Mouse (Mus musculus) CD8-positive naive resting alpha-beta T cell, adult 57 days (primary cell): ENCODE results near the gene Dpm2. TPM values are rescaled to one million over a fixed set of nuclear protein-coding genes. Genes with fewer than 3 reads are reported as not detected.

ENCODE experiments used
- total RNA-seq: library from RNA; stranded (reverse); gene quantifications from one replicate; pipeline ENCODE4 v1.2.4, GENCODE M21; 2023

The Dpm2 gene
- 63.7 TPM for total RNA-seq

DNA sequence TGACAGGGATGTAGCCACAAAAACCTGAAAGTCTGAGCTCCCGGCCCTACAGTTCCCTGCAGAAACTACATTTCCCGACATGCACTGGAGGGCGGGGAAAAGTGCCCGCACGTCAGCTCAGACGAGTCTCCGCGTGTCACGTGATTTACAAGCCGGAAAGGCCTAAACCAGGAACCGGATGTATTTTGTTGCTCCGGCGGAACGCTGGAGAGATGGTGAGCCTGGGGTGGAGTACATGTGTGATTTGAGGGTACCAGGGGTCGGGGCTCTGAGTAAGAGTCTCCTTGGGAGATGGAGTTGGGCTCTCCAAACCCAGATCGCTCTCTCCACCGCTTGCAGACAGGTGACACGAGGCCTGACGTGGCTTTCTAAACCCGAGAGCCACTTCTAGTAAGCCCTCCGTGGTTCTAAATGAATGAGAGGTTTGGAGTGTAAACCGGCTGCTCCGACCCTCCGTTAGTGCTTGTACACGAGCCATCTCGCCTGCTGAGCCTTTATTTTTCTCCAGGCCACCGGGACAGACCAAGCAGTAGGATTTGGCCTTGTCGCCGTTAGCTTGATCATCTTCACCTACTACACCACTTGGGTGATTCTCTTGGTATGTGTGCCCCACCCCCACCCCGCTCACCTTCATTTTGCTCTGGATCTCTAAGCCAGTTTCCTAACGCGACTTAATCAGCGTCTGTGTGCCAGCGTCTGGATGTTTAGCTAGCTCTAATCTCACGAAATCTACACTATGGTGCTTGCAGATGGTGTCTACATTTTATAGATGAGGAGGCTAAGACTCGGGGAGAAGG, at the start of gene Dpm2:
Dpm2 (plus strand) TSS at position 161 of the 797 bp plus-strand sequence.

DNA sequence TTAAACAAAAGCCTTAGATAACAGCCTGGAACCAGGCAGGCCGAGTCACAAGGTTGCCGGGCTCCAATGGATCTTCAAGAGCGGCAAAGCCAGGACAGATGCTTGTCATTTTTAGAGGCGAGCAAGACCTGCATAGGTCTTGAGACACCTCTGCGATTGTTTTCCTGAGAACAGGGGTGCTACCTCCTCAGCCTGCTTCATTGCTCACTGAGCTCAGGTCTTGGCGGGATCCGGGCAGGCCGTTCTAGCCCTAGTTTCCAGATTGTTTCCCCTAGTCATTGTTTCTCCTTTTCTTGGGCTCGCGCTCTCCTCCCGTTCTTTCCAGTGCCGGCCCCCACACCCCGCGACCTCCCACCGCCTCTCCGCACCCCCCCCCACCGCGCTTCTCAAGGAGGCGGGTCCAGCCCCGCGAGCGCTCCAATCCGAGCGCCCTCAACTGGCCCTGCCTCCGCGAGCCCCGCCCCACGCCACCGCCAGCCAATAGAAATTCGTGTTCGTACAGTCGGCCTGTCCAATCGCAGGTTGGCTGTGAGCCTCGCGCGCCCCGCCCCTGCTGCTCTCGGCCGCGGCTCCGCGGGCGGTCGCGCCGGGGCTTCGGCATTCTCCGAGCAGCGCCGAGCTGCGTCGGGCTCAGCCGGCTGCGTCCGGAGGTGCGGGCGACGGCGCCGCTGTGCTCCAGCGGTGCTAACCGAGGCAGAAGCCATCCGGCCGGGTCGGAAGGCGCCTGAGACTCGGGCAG, 35.8 kb upstream of the Dpm2 start, which contains the start of gene Fam102a:
Fam102a (plus strand) TSS at position 600 of the 739 bp plus-strand sequence.

DNA sequence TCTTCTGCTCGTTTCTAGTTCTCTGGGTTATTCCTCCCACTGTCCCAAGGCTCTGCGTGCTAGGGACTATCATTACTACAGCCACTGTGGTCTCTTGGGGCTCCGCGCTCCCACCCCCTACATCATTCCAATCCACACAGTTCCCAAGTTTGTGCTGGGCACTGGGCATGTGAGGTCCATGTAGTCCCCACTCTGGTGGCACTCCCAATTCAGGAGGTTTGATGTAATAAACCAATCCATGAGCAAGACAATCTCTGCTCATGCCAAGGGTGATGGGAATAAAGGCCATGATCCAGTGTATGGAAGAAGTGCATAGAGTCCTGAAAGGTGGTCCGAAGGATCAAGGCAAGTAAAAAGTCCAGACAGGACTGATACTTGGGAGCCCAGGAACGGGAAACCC, 3.8 kb downstream of the Dpm2 start, which contains the start of gene Pip5kl1:
Pip5kl1 (plus strand) TSS at position 301 of the 400 bp plus-strand sequence.

DNA sequence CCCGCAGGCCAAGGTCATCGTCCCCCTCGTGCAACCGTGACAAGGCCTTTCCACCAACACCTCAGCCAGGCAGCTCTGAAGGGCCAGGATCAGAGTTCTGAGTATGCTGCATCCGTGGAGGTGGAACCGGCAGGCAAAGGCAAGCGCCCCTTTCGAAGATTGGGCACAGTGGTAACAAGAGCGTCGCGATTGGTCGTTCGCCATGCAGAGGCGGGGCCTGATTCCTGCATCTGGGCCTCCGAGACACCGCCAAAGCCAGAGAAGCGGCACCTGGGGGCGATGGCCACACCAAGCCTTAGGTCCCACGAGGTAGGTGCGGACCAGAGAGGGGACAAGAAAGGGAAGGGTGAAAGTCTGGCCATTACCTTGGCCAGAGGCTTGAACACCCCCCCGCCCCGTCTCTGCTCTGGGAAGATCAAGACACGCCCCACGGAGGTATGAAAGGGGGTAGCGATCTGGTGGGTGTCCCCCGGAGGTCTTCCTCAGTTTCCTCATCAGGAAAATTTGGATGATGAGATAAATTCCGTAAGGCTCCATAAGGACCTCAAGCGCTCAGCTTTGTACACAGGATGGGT, 5.0 kb downstream of the Dpm2 start, which contains the start of gene 9430097D07Rik:
9430097D07Rik (minus strand) TSS at position 99 of the 575 bp plus-strand sequence.

DNA sequence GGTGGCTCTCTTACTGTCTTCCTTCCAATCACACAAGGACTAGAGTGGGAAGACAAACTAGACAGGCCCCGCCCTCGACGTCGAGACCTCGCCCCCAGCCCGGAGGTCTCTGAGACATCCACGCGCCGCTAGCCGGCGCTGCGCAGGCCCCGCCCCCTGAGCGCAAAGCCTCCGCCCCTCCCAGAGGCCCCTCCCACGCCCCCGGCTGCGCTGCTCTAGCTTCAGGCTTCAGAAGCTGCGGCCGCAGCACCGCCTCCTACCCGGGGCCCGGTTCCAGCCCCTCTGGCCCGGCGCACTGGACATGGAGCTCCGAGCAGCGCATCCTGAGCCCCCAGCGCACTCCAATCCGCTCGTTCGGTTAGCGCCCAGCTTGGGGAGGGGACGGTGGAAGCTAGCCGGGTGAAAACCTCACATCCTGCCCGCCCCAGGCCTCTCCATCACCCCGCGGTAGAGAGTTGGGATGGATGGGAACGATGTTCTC, 16.3 kb downstream of the Dpm2 start, which contains the start of gene St6galnac4:
St6galnac4 (plus strand) TSS at position 225 of the 481 bp plus-strand sequence.

DNA sequence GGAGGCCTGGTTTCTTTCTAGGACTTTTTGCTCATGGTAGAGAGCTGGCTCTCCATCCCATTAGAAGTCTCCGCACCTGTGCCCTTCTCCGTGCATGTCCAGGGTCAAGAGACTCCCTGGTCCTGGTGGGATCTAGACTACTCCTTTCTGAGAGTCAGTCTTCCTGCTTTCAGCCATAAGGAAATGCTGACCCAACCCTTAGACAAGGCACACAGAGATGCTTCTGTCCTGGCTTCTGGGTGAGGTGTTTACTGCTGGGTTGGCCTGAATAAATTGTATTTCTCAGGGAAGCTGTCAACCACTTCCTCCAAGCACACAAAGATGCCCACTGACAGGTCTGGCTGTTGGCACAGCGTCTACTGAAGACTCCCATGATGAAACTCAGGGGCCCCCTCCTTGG, 28.8 kb downstream of the Dpm2 start, which contains the start of gene St6galnac6:
St6galnac6 (plus strand) TSS at position 301 of the 400 bp plus-strand sequence.

DNA sequence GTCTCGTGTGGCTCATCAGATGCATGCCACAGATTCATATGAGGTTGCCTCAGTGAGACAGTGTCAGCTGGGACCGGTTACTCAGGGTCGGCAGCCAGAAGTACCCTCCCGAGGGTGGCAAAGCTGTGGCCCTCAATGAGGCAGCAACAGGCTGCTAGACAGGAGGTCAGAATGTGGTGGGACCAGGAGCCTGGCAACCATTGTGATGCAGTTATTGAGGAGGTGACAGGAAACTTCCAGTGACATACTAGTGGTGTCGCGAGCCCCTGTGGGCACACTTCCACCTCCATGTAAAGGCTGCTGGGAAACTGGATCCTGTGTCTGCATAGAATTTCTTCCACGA, 50.8 kb downstream of the Dpm2 start, which contains the start of gene Ak1:
Ak1 (plus strand) TSS at position 242 of the 343 bp plus-strand sequence.

Other genes starting within 250 kb of the Dpm2 start
- 137 TPM for gene Ciz1, start 218.5 kb upstream of the Dpm2 start, total RNA-seq
- gene Dnm1, start 217.5 kb upstream of the Dpm2 start, total RNA-seq: not detected
- gene 1110008P14Rik, start 188.9 kb upstream of the Dpm2 start, total RNA-seq: 23.0 TPM
- 2.4 TPM for gene Lcn2, start 182.6 kb upstream of the Dpm2 start, total RNA-seq
- gene Ptges2, start 175.0 kb upstream of the Dpm2 start, total RNA-seq: 8.5 TPM
- gene Naif1, start 120.4 kb upstream of the Dpm2 start, total RNA-seq: 4.7 TPM
- gene Slc25a25, start 119.4 kb upstream of the Dpm2 start, total RNA-seq: 65.7 TPM
- gene Fam102a, start 35.5 kb upstream of the Dpm2 start, total RNA-seq: 137 TPM
- gene Pip5kl1, start 3.9 kb downstream of the Dpm2 start, total RNA-seq: 0.89 TPM
- gene 9430097D07Rik, start 4.8 kb downstream of the Dpm2 start, total RNA-seq: not detected
- 21.0 TPM for gene St6galnac4, start 16.2 kb downstream of the Dpm2 start, total RNA-seq
- 2.3 TPM for gene St6galnac6, start 28.9 kb downstream of the Dpm2 start, total RNA-seq
- not detected for gene Ak1, start 50.9 kb downstream of the Dpm2 start, total RNA-seq
- 19.8 TPM for gene Eng, start 75.7 kb downstream of the Dpm2 start, total RNA-seq
- 28.2 TPM for gene Fpgs, start 133.3 kb downstream of the Dpm2 start, total RNA-seq
- 99.3 TPM for gene Cdk9, start 142.2 kb downstream of the Dpm2 start, total RNA-seq
- 102 TPM for gene Sh2d3c, start 150.2 kb downstream of the Dpm2 start, total RNA-seq
- not detected for gene 6330409D20Rik, start 170.2 kb downstream of the Dpm2 start, total RNA-seq
- gene Tor2a, start 186.4 kb downstream of the Dpm2 start, total RNA-seq: 27.7 TPM
- gene Ttc16, start 204.8 kb downstream of the Dpm2 start, total RNA-seq: not detected
- gene Ptrh1, start 204.9 kb downstream of the Dpm2 start, total RNA-seq: 3.4 TPM
- gene Cfap157, start 213.6 kb downstream of the Dpm2 start, total RNA-seq: not detected